Mouse (Mus musculus) kidney, embryonic 16.5 days (tissue): ENCODE data around the gene Pabpc5. TPM values are rescaled to one million over a fixed set of nuclear protein-coding genes. Genes with fewer than 3 reads are reported as not detected.

Source experiments
- ATAC-seq: fragments of 200-750 bp; cut with Nextera tagmentation; 2 replicates; pipeline ENCODE4 v1.8.0; 2017; ENCODE audit warnings: moderate TSS enrichment; ENCODE audit not compliant: low FRiP score, low TSS enrichment
- H3K27ac ChIP-seq: fragments of 300-500 bp; sonication (generic); 2 replicates; pipeline ENCODE4 v1.5.1; 2014; ENCODE audit warnings: low read length
- H3K27me3 ChIP-seq: fragments of 300-500 bp; sonication (generic); 2 replicates; pipeline ENCODE4 v1.6.1; 2014; ENCODE audit warnings: low read length, control low read depth, mixed read lengths; ENCODE audit not compliant: insufficient read depth
- H3K36me3 ChIP-seq: fragments of 300-500 bp; sonication (generic); 2 replicates; pipeline ENCODE4 v1.6.1; 2014; ENCODE audit warnings: low read length, control low read depth, mixed read lengths; ENCODE audit not compliant: insufficient read depth
- H3K4me1 ChIP-seq: fragments of 300-500 bp; sonication (generic); 2 replicates; pipeline ENCODE4 v1.6.1; 2014; ENCODE audit warnings: low read length, control low read depth, mixed read lengths; ENCODE audit not compliant: insufficient read depth
- H3K4me2 ChIP-seq: fragments of 300-500 bp; sonication (generic); replicated peaks from 2 replicates; pipeline ENCODE4 v1.6.1; 2014; ENCODE audit warnings: low read depth, low read length
- H3K4me3 ChIP-seq: fragments of 300-500 bp; sonication (generic); 2 replicates; pipeline ENCODE4 v1.5.1; 2014; ENCODE audit warnings: mild to moderate bottlenecking, low read length
- H3K9ac ChIP-seq: fragments of 300-500 bp; sonication (generic); replicated peaks from 2 replicates; pipeline ENCODE4 v1.6.1; 2014; ENCODE audit warnings: low read length
- H3K9me3 ChIP-seq: fragments of 300-500 bp; sonication (generic); 2 replicates; pipeline ENCODE4 v1.6.1; 2016; ENCODE audit warnings: low read length, control low read depth
- WGBS: fragments of 180-500 bp; shearing (Covaris S2); extraction: QIAGEN DNeasy Blood & Tissue Kit; methylation state at CpG from one replicate; pipeline ENCODE4 v1.1.7; 2014; 5-methylcytosine and 5-hydroxymethylcytosine counted together
- polyA plus RNA-seq: library from polyadenylated mRNA; unstranded; fragments of >200 nt; fragmentation: Nextera tagmentation; extraction: Ambion mirVana; gene quantifications from 2 replicates; pipeline ENCODE4 v1.2.1, GENCODE M21; 2015

The Pabpc5 gene
- polyA plus RNA-seq, result 0.06 and 0.09 TPM in 2 replicates

DNA sequence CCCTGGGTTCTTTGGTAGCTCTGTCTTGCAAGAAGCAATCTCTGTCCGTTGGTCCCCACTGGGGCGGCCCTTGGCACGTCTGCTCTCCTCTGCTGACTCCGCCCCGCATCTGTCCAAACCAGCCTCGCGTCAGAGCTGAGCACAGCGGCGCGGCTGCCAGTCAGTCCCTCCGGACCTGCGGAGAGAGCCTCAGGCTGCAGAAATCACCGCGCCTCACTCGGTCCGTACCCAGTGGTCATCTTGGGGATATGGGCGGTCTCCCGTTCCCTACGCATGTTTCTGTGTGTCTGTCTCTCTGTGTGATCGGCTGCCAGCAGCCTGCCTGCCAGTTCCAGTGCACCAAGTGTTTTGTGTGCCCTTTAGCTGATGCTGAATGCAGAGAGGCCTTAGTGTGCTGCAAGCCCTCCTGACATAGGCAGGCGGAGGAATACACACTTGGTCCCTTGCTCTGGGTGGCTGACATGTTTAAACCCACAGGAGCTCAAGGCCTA lies at the start of gene Pabpc5:
Pabpc5 (plus strand) TSS at position 116 of the 491 bp plus-strand sequence.
- H3K4me3 ChIP-seq, result peak within 1 kb of the TSS; percentile 42
- H3K27ac ChIP-seq, result no peak within 1 kb of the TSS
- peak within 1 kb of the TSS; percentile 43 for H3K4me2 ChIP-seq
- no peaks in the 10 kb centered on the region for H3K9me3 ChIP-seq
- no peaks in the 10 kb centered on the region for H3K36me3 ChIP-seq
- peak within 1 kb of the TSS; percentile 53; the same call in 1 of the 2 replicates for H3K9ac ChIP-seq
- WGBS, result 13% methylated on average over 21 of the region's 21 CpGs
- ATAC-seq, result peak; percentile 98
- H3K4me1 ChIP-seq, result no peaks in the 10 kb centered on the region
- no peaks in the 10 kb centered on the region for H3K27me3 ChIP-seq

DNA sequence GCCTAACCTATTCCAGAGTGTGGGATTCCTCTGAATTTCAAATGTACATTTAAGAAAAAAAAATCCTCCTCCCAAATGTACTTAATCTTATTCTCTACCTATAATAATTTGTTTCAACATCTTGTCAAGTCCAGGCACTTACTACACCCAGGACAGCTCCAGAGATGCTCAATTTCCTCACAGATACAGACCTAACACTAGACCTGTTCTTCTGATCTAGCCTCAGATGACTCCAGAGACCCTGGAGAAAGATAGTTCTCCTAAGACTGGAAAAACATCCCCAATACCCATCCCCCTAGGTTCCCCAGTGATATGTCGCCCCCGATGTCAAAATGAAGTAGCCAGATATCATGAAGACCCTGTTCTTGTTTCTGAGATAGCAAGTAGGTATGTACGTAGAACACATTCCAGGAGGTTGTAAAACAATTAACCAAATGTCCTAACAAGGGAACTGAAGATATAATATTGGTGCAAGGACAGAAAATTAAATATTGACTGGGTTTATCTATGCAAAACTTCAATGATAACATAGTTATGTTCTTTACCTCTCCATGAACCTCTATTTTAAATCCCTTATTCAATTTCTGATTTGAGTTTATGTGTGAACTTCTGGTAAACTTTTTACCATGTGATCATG lies 39.9 kb upstream of the Pabpc5 start:
- no peaks in the 10 kb centered on the region for H3K9me3 ChIP-seq
- no peak overlapping the region for H3K9ac ChIP-seq
- no peak overlapping the region for H3K4me3 ChIP-seq
- no peak overlapping the region for H3K27ac ChIP-seq
- 83% methylated on average over 3 of the region's 3 CpGs for WGBS
- ATAC-seq, result no peak
- H3K4me2 ChIP-seq, result no peak overlapping the region
- H3K27me3 ChIP-seq, result no peaks in the 10 kb centered on the region
- H3K36me3 ChIP-seq, result no peaks in the 10 kb centered on the region
- H3K4me1 ChIP-seq, result no peaks in the 10 kb centered on the region

DNA sequence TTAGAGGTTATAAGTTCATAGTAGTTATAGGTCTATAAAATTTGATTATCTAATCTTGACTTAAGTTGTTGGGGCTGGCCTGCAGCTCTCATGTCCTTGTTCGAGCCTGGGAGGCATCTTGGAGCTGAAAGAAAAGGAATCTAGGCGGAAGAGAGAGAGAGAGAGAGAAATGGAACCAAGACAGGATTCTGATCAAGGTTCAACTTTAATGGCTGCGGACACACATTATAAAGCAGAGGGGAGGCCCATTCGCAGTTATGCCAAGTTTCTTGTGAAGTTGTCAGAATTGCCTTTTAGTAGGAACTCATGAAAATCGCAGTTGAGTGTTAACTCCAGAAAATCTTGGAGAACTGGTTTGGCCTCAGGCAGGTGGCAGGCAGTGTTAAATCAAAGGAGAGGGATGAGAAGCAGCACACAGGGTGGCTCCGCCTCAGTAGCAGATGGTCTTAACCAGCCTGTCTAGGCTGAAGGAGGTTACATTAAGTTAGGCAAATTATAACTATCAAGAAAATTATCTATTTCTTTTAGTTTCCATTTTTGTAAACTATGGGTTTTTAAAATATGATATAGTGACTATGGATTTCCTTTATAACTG lies 38.6 kb upstream of the Pabpc5 start:
- no peak for ATAC-seq

DNA sequence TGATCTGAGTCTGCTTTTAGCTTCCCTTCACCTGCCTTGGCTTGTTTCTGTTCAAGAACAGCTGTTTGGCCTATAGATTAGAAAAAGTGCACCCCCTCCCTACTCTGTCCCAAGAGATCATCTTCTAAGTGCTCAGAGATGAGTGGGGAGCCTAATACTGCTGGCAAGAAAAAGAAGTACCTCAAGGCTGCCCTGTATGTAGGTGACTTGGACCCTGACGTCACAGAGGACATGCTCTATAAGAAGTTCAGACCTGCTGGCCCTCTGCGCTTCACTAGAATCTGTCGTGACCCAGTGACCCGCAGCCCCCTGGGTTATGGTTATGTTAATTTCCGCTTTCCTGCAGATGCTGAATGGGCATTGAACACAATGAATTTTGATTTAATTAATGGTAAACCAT lies 856 bp downstream of the Pabpc5 start:
- no peak overlapping the region for H3K4me2 ChIP-seq
- no peaks in the 10 kb centered on the region for H3K36me3 ChIP-seq
- 89% methylated on average over 5 of the region's 5 CpGs for WGBS
- H3K4me3 ChIP-seq, result no peak overlapping the region
- no peaks in the 10 kb centered on the region for H3K9me3 ChIP-seq
- no peak overlapping the region for H3K9ac ChIP-seq
- H3K27ac ChIP-seq, result no peak overlapping the region
- no peak for ATAC-seq
- no peaks in the 10 kb centered on the region for H3K4me1 ChIP-seq
- H3K27me3 ChIP-seq, result no peaks in the 10 kb centered on the region

More for the DNA sequence above, 38.6 kb upstream of the Pabpc5 start:
- no peak overlapping the region for H3K4me3 ChIP-seq
- no peaks in the 10 kb centered on the region for H3K36me3 ChIP-seq
- H3K9me3 ChIP-seq, result no peaks in the 10 kb centered on the region
- no peak overlapping the region for H3K9ac ChIP-seq
- no peak overlapping the region for H3K27ac ChIP-seq
- no peaks in the 10 kb centered on the region for H3K27me3 ChIP-seq
- H3K4me1 ChIP-seq, result no peaks in the 10 kb centered on the region
- 74% methylated on average over 6 of the region's 6 CpGs for WGBS
- H3K4me2 ChIP-seq, result no peak overlapping the region
